8 mouse cellular contexts compared by ENCODE assay signal in genomic region chr2:178426229-178426628, GRCm38 (mm10). TPM values are rescaled to one million over a fixed set of nuclear protein-coding genes. Genes with fewer than 3 reads are reported as not detected.
DNase-seq lines count a peak whose midpoint lies in the region; ATAC-seq and TF ChIP-seq lines count a peak whose summit lies in the region.

No protein-coding gene starts in this region.

- TF ChIP-seq CTCF in stomach, postnatal 0 days (IDR thresholded peaks at IDR 0.05; ENCODE audit: low read depth), result peak; percentile 78

- no peak for TF ChIP-seq EP300 in stomach, postnatal 0 days (optimal IDR thresholded peaks at IDR 0.05)

- no peak overlapping the region for H3K4me3 ChIP-seq in heart, embryonic 11.5 days (ENCODE audit: low read depth, low read length)
- no peak overlapping the region for H3K4me3 ChIP-seq in stomach, postnatal 0 days (ENCODE audit: low read depth, low read length)
- no peak overlapping the region for H3K4me3 ChIP-seq in forebrain, embryonic 11.5 days (ENCODE audit: low read depth, low read length)
- H3K4me3 ChIP-seq in forebrain, embryonic 16.5 days (replicated peaks; ENCODE audit: low read length), result no peak overlapping the region

- peaks cover 2% of the 10 kb centered on the region; the same call in 1 of the 2 replicates for H3K36me3 ChIP-seq in heart, embryonic 11.5 days (ENCODE audit: control insufficient read depth, insufficient read depth, low read length)
- no peaks in the 10 kb centered on the region for H3K36me3 ChIP-seq in stomach, postnatal 0 days (ENCODE audit: control insufficient read depth, insufficient read depth, low read length)
- no peaks in the 10 kb centered on the region for H3K36me3 ChIP-seq in forebrain, embryonic 11.5 days (ENCODE audit: control insufficient read depth, insufficient read depth, low read length)
- H3K36me3 ChIP-seq in forebrain, embryonic 16.5 days (ENCODE audit: control insufficient read depth, insufficient read depth), result no peaks in the 10 kb centered on the region

- H3K4me1 ChIP-seq in heart, embryonic 11.5 days (ENCODE audit: control insufficient read depth, insufficient read depth, low read length), result peaks cover 17% of the 10 kb centered on the region
- H3K4me1 ChIP-seq in stomach, postnatal 0 days (replicated peaks; ENCODE audit: control insufficient read depth, insufficient read depth), result no peaks in the 10 kb centered on the region
- no peaks in the 10 kb centered on the region for H3K4me1 ChIP-seq in forebrain, embryonic 11.5 days (replicated peaks; ENCODE audit: control insufficient read depth, insufficient read depth, low read length)
- no peaks in the 10 kb centered on the region; the same call in 1 of the 2 replicates for H3K4me1 ChIP-seq in forebrain, embryonic 16.5 days (replicated peaks; ENCODE audit: control insufficient read depth, insufficient read depth, low read length)

- DNase-seq in heart, postnatal 4 days, result peak; percentile 39
- DNase-seq in 3T3-L1 (ENCODE audit: low read depth, low spot score), result peak; percentile 86
- DNase-seq in NIH3T3 (ENCODE audit: low read depth), result peak; percentile 85
- DNase-seq in layer of hippocampus, postnatal 10 days (ENCODE audit: low spot score in 2 of 2), result peak; percentile 43 to 58
- peak; percentile 18 for DNase-seq in stomach, postnatal 0 days (ENCODE audit: low spot score)
- no peak for DNase-seq in forebrain, embryonic 11.5 days (ENCODE audit: low spot score)

- 30% methylated on average over 4 of the region's 4 CpGs for WGBS in heart, embryonic 11.5 days (ENCODE audit: insufficient replicate concordance)
- WGBS in stomach, postnatal 0 days, result 26% methylated on average over 4 of the region's 4 CpGs
- 57% methylated on average over 4 of the region's 4 CpGs for WGBS in forebrain, embryonic 11.5 days
- 40% methylated on average over 4 of the region's 4 CpGs for WGBS in forebrain, embryonic 16.5 days

- no peaks in the 10 kb centered on the region for H3K9me3 ChIP-seq in heart, embryonic 11.5 days (replicated peaks; ENCODE audit: control insufficient read depth, low read length)
- H3K9me3 ChIP-seq in stomach, postnatal 0 days (ENCODE audit: control insufficient read depth, low read length), result no peaks in the 10 kb centered on the region
- no peaks in the 10 kb centered on the region for H3K9me3 ChIP-seq in forebrain, embryonic 11.5 days (ENCODE audit: control insufficient read depth, low read length)
- H3K9me3 ChIP-seq in forebrain, embryonic 16.5 days (ENCODE audit: control insufficient read depth, low read length), result no peaks in the 10 kb centered on the region

- no peak overlapping the region for H3K9ac ChIP-seq in heart, embryonic 11.5 days (ENCODE audit: low read depth, low read length)
- no peak overlapping the region for H3K9ac ChIP-seq in stomach, postnatal 0 days (ENCODE audit: low read length)
- no peak overlapping the region for H3K9ac ChIP-seq in forebrain, embryonic 11.5 days (ENCODE audit: low read length)
- no peak overlapping the region for H3K9ac ChIP-seq in forebrain, embryonic 16.5 days (replicated peaks; ENCODE audit: low read depth, low read length)

- no peak overlapping the region for H3K4me2 ChIP-seq in heart, embryonic 11.5 days
- H3K4me2 ChIP-seq in stomach, postnatal 0 days (replicated peaks; ENCODE audit: low read depth), result no peak overlapping the region
- H3K4me2 ChIP-seq in forebrain, embryonic 11.5 days (ENCODE audit: low read depth, low read length, severe bottlenecking), result no peak overlapping the region
- no peak overlapping the region for H3K4me2 ChIP-seq in forebrain, embryonic 16.5 days (ENCODE audit: low read length)

- no peak for ATAC-seq in heart, embryonic 11.5 days (replicated peaks; ENCODE audit: insufficient number of reproducible peaks, low FRiP score, low TSS enrichment)
- ATAC-seq in stomach, postnatal 0 days (ENCODE audit: low FRiP score, low TSS enrichment), result peak; percentile 22; the same call in 1 of the 2 replicates
- no peak for ATAC-seq in forebrain, embryonic 11.5 days (replicated peaks; ENCODE audit: low FRiP score)
- ATAC-seq in forebrain, embryonic 16.5 days, result no peak

- no peaks in the 10 kb centered on the region for H3K27me3 ChIP-seq in heart, embryonic 11.5 days (ENCODE audit: control insufficient read depth, insufficient read depth, low read length)
- H3K27me3 ChIP-seq in stomach, postnatal 0 days (ENCODE audit: control insufficient read depth, insufficient read depth, low read length), result no peaks in the 10 kb centered on the region
- no peaks in the 10 kb centered on the region for H3K27me3 ChIP-seq in forebrain, embryonic 11.5 days (ENCODE audit: control insufficient read depth, insufficient read depth, low read length)
- no peaks in the 10 kb centered on the region for H3K27me3 ChIP-seq in forebrain, embryonic 16.5 days (replicated peaks; ENCODE audit: control insufficient read depth, insufficient read depth, low read length)

- H3K27ac ChIP-seq in heart, embryonic 11.5 days (ENCODE audit: low read depth, low read length), result no peak overlapping the region
- no peak overlapping the region for H3K27ac ChIP-seq in stomach, postnatal 0 days (replicated peaks)
- H3K27ac ChIP-seq in forebrain, embryonic 11.5 days (ENCODE audit: low read depth, low read length), result no peak overlapping the region
- no peak overlapping the region for H3K27ac ChIP-seq in forebrain, embryonic 16.5 days (ENCODE audit: low read length)

RNA-seq across cellular contexts. Expression of gene Cdh26, which starts 4.1 kb away (rescaled TPM):
- under 1 TPM; 0.12 to 0.25 TPM for total RNA-seq in heart, postnatal 4 days (2021)
- 0.10 and 0.24 TPM in 2 replicates for polyA plus RNA-seq in heart, embryonic 11.5 days (2014; fragmentation: Nextera tagmentation; extraction: Ambion mirVana)
- total RNA-seq in layer of hippocampus, postnatal 10 days (2021), result under 1 TPM; 0.16 TPM
- 0.38 and 0.39 TPM in 2 replicates for polyA plus RNA-seq in stomach, postnatal 0 days (2015; fragmentation: Nextera tagmentation; extraction: Ambion mirVana)
- not detected in 2 replicates for polyA plus RNA-seq in forebrain, embryonic 11.5 days (2014; fragmentation: Nextera tagmentation; extraction: Ambion mirVana)
- 0.16 and 0.18 TPM in 2 replicates for polyA plus RNA-seq in forebrain, embryonic 16.5 days (2015; fragmentation: Nextera tagmentation; extraction: Ambion mirVana)

RNA-seq across cellular contexts. Expression of gene Fam217b, which starts 11.9 kb away (rescaled TPM):
- total RNA-seq in heart, postnatal 4 days (2021), result 10 to 100 TPM; 12.6 to 14.0 TPM
- 7.9 and 8.3 TPM in 2 replicates for polyA plus RNA-seq in heart, embryonic 11.5 days (2014; fragmentation: Nextera tagmentation; extraction: Ambion mirVana)
- 10 to 100 TPM; 27.9 to 30.7 TPM for total RNA-seq in layer of hippocampus, postnatal 10 days (2021)
- 2.9 and 3.6 TPM in 2 replicates for polyA plus RNA-seq in stomach, postnatal 0 days (2015; fragmentation: Nextera tagmentation; extraction: Ambion mirVana)
- 1.4 and 2.0 TPM in 2 replicates for polyA plus RNA-seq in forebrain, embryonic 11.5 days (2014; fragmentation: Nextera tagmentation; extraction: Ambion mirVana)
- polyA plus RNA-seq in forebrain, embryonic 16.5 days (2015; fragmentation: Nextera tagmentation; extraction: Ambion mirVana), result 6.2 and 6.4 TPM in 2 replicates

RNA-seq across cellular contexts. Expression of gene Ppp1r3d, which starts 12.0 kb away (rescaled TPM):
- 10 to 100 TPM; 25.1 to 25.9 TPM for total RNA-seq in heart, postnatal 4 days (2021)
- polyA plus RNA-seq in heart, embryonic 11.5 days (2014; fragmentation: Nextera tagmentation; extraction: Ambion mirVana), result 11.7 and 20.7 TPM in 2 replicates
- total RNA-seq in layer of hippocampus, postnatal 10 days (2021), result 1 to 10 TPM; 9.7 to 9.9 TPM
- 2.8 and 3.3 TPM in 2 replicates for polyA plus RNA-seq in stomach, postnatal 0 days (2015; fragmentation: Nextera tagmentation; extraction: Ambion mirVana)
- 0.76 and 0.79 TPM in 2 replicates for polyA plus RNA-seq in forebrain, embryonic 11.5 days (2014; fragmentation: Nextera tagmentation; extraction: Ambion mirVana)
- polyA plus RNA-seq in forebrain, embryonic 16.5 days (2015; fragmentation: Nextera tagmentation; extraction: Ambion mirVana), result 1.9 and 2.4 TPM in 2 replicates

RNA-seq across cellular contexts. Expression of gene Sycp2, which starts 18.7 kb away (rescaled TPM):
- total RNA-seq in heart, postnatal 4 days (2021), result 1 to 10 TPM; 2.1 to 3.1 TPM
- polyA plus RNA-seq in heart, embryonic 11.5 days (2014; fragmentation: Nextera tagmentation; extraction: Ambion mirVana), result 0.15 and 0.16 TPM in 2 replicates
- under 1 TPM; 0.38 to 0.80 TPM for total RNA-seq in layer of hippocampus, postnatal 10 days (2021)
- polyA plus RNA-seq in stomach, postnatal 0 days (2015; fragmentation: Nextera tagmentation; extraction: Ambion mirVana), result 0.02 TPM in 1 of 2 replicates, not detected in the other
- 0.08 and 0.15 TPM in 2 replicates for polyA plus RNA-seq in forebrain, embryonic 11.5 days (2014; fragmentation: Nextera tagmentation; extraction: Ambion mirVana)
- polyA plus RNA-seq in forebrain, embryonic 16.5 days (2015; fragmentation: Nextera tagmentation; extraction: Ambion mirVana), result 0.19 and 0.46 TPM in 2 replicates
